Mouse (Mus musculus): ENCODE data around the gene Specc1. TPM values are rescaled to one million over a fixed set of nuclear protein-coding genes. Genes with fewer than 3 reads are reported as not detected.

The Specc1 gene
- polyA plus RNA-seq, 1 experiment from 2014 or later = 8.0 TPM

GRCm38 (mm10) chr11:62107272-62107836 lies 150.8 kb downstream of the Specc1 start:
- H3K36me3 ChIP-seq (ENCODE audit: control insufficient read depth, insufficient read depth, low read length) = no peaks in the 10 kb centered on the region
- H3K9ac ChIP-seq (ENCODE audit: low read depth, low read length) = no peak overlapping the region
- H3K4me2 ChIP-seq (ENCODE audit: low read length) = no peak overlapping the region
- no peak overlapping the region for H3K27ac ChIP-seq (ENCODE audit: low read length)
- 88% methylated on average over 2 of the region's 2 CpGs for WGBS
- H3K4me1 ChIP-seq (ENCODE audit: control insufficient read depth, insufficient read depth, low read length) = no peaks in the 10 kb centered on the region
- H3K27me3 ChIP-seq (ENCODE audit: control insufficient read depth, insufficient read depth, low read depth, low read length) = no peaks in the 10 kb centered on the region
- no peaks in the 10 kb centered on the region for H3K9me3 ChIP-seq (replicated peaks; ENCODE audit: control insufficient read depth, low read length, poor library complexity, severe bottlenecking)
- no peak overlapping the region for H3K4me3 ChIP-seq (ENCODE audit: low read depth, low read length)
- ATAC-seq = no peak

GRCm38 (mm10) chr11:62118561-62118960 lies 162.0 kb downstream of the Specc1 start:
- no peaks in the 10 kb centered on the region for H3K9me3 ChIP-seq (replicated peaks; ENCODE audit: control insufficient read depth, low read length, poor library complexity, severe bottlenecking)
- H3K36me3 ChIP-seq (ENCODE audit: control insufficient read depth, insufficient read depth, low read length) = 0 out of 2 replicates have a peak, but pooled peaks cover 2% of the 10 kb centered on the region
- H3K4me2 ChIP-seq (ENCODE audit: low read length) = no peak overlapping the region
- WGBS = 94% methylated on average over 9 of the region's 9 CpGs
- no peaks in the 10 kb centered on the region for H3K27me3 ChIP-seq (ENCODE audit: control insufficient read depth, insufficient read depth, low read depth, low read length)
- H3K9ac ChIP-seq (ENCODE audit: low read depth, low read length) = no peak overlapping the region
- no peak overlapping the region for H3K27ac ChIP-seq (ENCODE audit: low read length)
- H3K4me1 ChIP-seq (ENCODE audit: control insufficient read depth, insufficient read depth, low read length) = no peaks in the 10 kb centered on the region
- ATAC-seq = no peak
- H3K4me3 ChIP-seq (ENCODE audit: low read depth, low read length) = no peak overlapping the region

GRCm38 (mm10) chr11:62119871-62120270 lies 163.3 kb downstream of the Specc1 start:
- 0 out of 2 replicates have a peak, but pooled peaks cover 2% of the 10 kb centered on the region for H3K36me3 ChIP-seq (ENCODE audit: control insufficient read depth, insufficient read depth, low read length)
- no peak for ATAC-seq
- H3K9ac ChIP-seq (ENCODE audit: low read depth, low read length) = no peak overlapping the region
- H3K27ac ChIP-seq (ENCODE audit: low read length) = no peak overlapping the region
- WGBS = 58% methylated on average over 3 of the region's 3 CpGs
- H3K9me3 ChIP-seq (replicated peaks; ENCODE audit: control insufficient read depth, low read length, poor library complexity, severe bottlenecking) = no peaks in the 10 kb centered on the region
- no peak overlapping the region for H3K4me2 ChIP-seq (ENCODE audit: low read length)
- no peak overlapping the region for H3K4me3 ChIP-seq (ENCODE audit: low read depth, low read length)
- H3K4me1 ChIP-seq (ENCODE audit: control insufficient read depth, insufficient read depth, low read length) = no peaks in the 10 kb centered on the region
- H3K27me3 ChIP-seq (ENCODE audit: control insufficient read depth, insufficient read depth, low read depth, low read length) = no peaks in the 10 kb centered on the region

DNA sequence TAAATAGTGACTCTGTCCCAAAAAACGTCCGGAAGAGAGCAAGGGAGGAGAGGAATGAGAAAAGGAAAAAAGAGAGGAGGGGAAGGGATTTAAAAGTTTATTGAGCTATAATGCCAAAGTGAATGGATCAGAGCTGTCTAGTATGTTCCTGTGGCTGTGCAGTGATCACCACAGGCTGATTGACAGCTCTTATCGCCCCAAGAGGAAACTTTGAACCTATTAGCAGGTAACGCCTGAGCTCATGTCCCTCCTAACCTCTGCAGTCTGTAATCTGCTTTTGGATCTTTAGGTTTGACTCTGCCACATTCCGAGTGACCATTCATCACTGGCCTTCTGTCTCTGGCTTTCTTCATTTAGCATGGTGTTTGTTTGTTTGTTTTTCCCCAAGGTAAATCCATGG lies 164.8 kb downstream of the Specc1 start:
- no peak for ATAC-seq

DNA sequence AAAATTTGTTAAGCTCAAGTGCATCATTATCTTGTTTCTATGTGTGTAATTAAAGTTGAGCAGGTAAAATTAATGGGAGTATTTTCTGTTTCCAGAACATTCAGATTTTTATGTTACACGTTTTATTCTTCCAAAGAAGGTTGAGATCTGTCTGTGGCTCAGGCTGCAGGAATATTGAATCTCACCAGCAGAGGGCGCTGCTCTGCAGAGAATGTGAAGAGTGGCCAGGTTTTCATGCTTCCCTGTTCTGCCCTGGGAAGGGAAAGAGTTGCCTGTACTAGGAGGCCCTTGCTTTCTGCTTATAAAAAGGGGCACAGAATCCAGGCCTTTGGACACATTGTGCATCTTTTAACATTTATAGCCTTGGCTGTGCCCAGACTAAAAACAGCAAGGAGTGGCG lies 171.1 kb downstream of the Specc1 start:
- no peak overlapping the region for H3K4me2 ChIP-seq (ENCODE audit: low read length)
- no peaks in the 10 kb centered on the region for H3K4me1 ChIP-seq (ENCODE audit: control insufficient read depth, insufficient read depth, low read length)
- H3K27me3 ChIP-seq (ENCODE audit: control insufficient read depth, insufficient read depth, low read depth, low read length) = no peaks in the 10 kb centered on the region
- H3K4me3 ChIP-seq (ENCODE audit: low read depth, low read length) = no peak overlapping the region
- H3K36me3 ChIP-seq (ENCODE audit: control insufficient read depth, insufficient read depth, low read length) = no peaks in the 10 kb centered on the region
- no peak for ATAC-seq
- H3K27ac ChIP-seq (ENCODE audit: low read length) = no peak overlapping the region
- WGBS = 34% methylated on average over 3 of the region's 3 CpGs
- H3K9ac ChIP-seq (ENCODE audit: low read depth, low read length) = no peak overlapping the region
- no peaks in the 10 kb centered on the region for H3K9me3 ChIP-seq (replicated peaks; ENCODE audit: control insufficient read depth, low read length, poor library complexity, severe bottlenecking)

More for the DNA sequence above, 164.8 kb downstream of the Specc1 start:
- Histone ChIP-seq H3K4me2 (ENCODE audit: low read length) (no peak overlapping the region), H3K36me3 (ENCODE audit: control insufficient read depth, insufficient read depth, low read length) (0 out of 2 replicates have a peak, but pooled peaks cover 2% of the 10 kb centered on the region), H3K9me3 (replicated peaks; ENCODE audit: control insufficient read depth, low read length, poor library complexity, severe bottlenecking) (no peaks in the 10 kb centered on the region), H3K27ac (ENCODE audit: low read length) (no peak overlapping the region), H3K27me3 (ENCODE audit: control insufficient read depth, insufficient read depth, low read depth, low read length) (no peaks in the 10 kb centered on the region), H3K4me1 (ENCODE audit: control insufficient read depth, insufficient read depth, low read length) (no peaks in the 10 kb centered on the region), H3K4me3 (ENCODE audit: low read depth, low read length) (no peak overlapping the region), H3K9ac (ENCODE audit: low read depth, low read length) (no peak overlapping the region)
- WGBS = 87% methylated on average over 5 of the region's 5 CpGs

DNA sequence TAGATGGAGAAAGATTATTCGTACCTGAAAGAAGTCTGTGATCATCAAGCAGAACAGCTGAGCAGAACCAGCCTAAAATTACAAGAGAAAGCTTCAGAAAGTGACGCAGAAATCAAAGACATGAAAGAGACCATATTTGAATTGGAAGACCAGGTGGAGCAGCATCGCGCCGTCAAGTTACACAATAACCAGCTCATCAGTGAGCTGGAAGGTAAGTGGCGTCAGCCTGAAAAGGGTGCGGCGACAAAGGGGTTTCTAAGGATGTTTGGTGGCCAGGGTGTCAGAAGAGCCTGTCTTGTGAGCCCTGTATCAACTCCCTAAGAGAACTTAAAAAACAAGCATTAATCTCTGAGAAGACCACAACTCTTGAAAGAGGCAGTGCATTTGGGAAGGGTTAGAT lies 171.6 kb downstream of the Specc1 start:
- no peak overlapping the region for H3K9ac ChIP-seq (ENCODE audit: low read depth, low read length)
- H3K27ac ChIP-seq (ENCODE audit: low read length) = no peak overlapping the region
- whole genome bisulfite sequencing = 82% methylated on average over 8 of the region's 8 CpGs
- ATAC-seq = no peak
- no peaks in the 10 kb centered on the region for H3K9me3 ChIP-seq (replicated peaks; ENCODE audit: control insufficient read depth, low read length, poor library complexity, severe bottlenecking)
- no peaks in the 10 kb centered on the region for H3K36me3 ChIP-seq (ENCODE audit: control insufficient read depth, insufficient read depth, low read length)
- no peaks in the 10 kb centered on the region for H3K4me1 ChIP-seq (ENCODE audit: control insufficient read depth, insufficient read depth, low read length)
- no peak overlapping the region for H3K4me2 ChIP-seq (ENCODE audit: low read length)
- no peaks in the 10 kb centered on the region for H3K27me3 ChIP-seq (ENCODE audit: control insufficient read depth, insufficient read depth, low read depth, low read length)
- H3K4me3 ChIP-seq (ENCODE audit: low read depth, low read length) = no peak overlapping the region

DNA sequence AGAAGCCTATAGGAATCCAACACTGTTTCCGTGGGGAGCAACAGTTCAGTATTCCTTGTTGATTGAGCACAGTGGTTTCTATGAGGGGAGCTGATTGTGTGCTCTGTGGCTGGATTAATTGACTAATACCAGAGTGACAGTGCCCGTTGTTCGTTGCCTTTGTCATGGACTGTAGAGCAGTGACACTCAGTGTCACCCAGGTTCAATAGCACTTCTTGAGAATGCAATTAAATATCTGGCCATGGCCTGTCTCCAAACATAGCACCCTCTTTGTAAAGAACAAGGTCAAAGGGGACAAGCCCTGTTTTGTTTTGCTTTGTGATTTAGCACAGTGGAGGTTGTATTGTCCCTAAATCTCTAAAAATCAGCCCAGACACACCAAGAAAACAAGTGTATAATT lies 173.6 kb downstream of the Specc1 start:
- Histone ChIP-seq H3K9me3 (replicated peaks; ENCODE audit: control insufficient read depth, low read length, poor library complexity, severe bottlenecking) (no peaks in the 10 kb centered on the region), H3K4me2 (ENCODE audit: low read length) (no peak overlapping the region), H3K9ac (ENCODE audit: low read depth, low read length) (no peak overlapping the region), H3K4me3 (ENCODE audit: low read depth, low read length) (no peak overlapping the region), H3K27me3 (ENCODE audit: control insufficient read depth, insufficient read depth, low read depth, low read length) (no peaks in the 10 kb centered on the region), H3K4me1 (ENCODE audit: control insufficient read depth, insufficient read depth, low read length) (no peaks in the 10 kb centered on the region), H3K36me3 (ENCODE audit: control insufficient read depth, insufficient read depth, low read length) (no peaks in the 10 kb centered on the region), H3K27ac (ENCODE audit: low read length) (no peak overlapping the region)
- 9% methylated on average over 3 of the region's 3 CpGs for WGBS
- no peak for ATAC-seq

GRCm38 (mm10) chr11:62130685-62131295 lies 174.2 kb downstream of the Specc1 start:
- H3K4me1 ChIP-seq (ENCODE audit: control insufficient read depth, insufficient read depth, low read length) = no peaks in the 10 kb centered on the region
- no peak overlapping the region for H3K4me2 ChIP-seq (ENCODE audit: low read length)
- no peak overlapping the region for H3K4me3 ChIP-seq (ENCODE audit: low read depth, low read length)
- no peaks in the 10 kb centered on the region for H3K9me3 ChIP-seq (replicated peaks; ENCODE audit: control insufficient read depth, low read length, poor library complexity, severe bottlenecking)
- ATAC-seq = no peak
- H3K27me3 ChIP-seq (ENCODE audit: control insufficient read depth, insufficient read depth, low read depth, low read length) = no peaks in the 10 kb centered on the region
- no peak overlapping the region for H3K27ac ChIP-seq (ENCODE audit: low read length)
- no peak overlapping the region for H3K9ac ChIP-seq (ENCODE audit: low read depth, low read length)
- H3K36me3 ChIP-seq (ENCODE audit: control insufficient read depth, insufficient read depth, low read length) = no peaks in the 10 kb centered on the region
- WGBS = 25% methylated on average over 2 of the region's 2 CpGs

GRCm38 (mm10) chr11:62131601-62132000 lies 175.0 kb downstream of the Specc1 start:
- Histone ChIP-seq H3K27ac (ENCODE audit: low read length) (no peak overlapping the region), H3K36me3 (ENCODE audit: control insufficient read depth, insufficient read depth, low read length) (no peaks in the 10 kb centered on the region), H3K4me3 (ENCODE audit: low read depth, low read length) (no peak overlapping the region), H3K9me3 (replicated peaks; ENCODE audit: control insufficient read depth, low read length, poor library complexity, severe bottlenecking) (no peaks in the 10 kb centered on the region), H3K4me2 (ENCODE audit: low read length) (no peak overlapping the region), H3K27me3 (ENCODE audit: control insufficient read depth, insufficient read depth, low read depth, low read length) (no peaks in the 10 kb centered on the region), H3K9ac (ENCODE audit: low read depth, low read length) (no peak overlapping the region), H3K4me1 (ENCODE audit: control insufficient read depth, insufficient read depth, low read length) (no peaks in the 10 kb centered on the region)
- WGBS = 93% methylated on average over 4 of the region's 4 CpGs
- ATAC-seq = no peak

Measured in midbrain, embryonic 16.5 days (tissue).